Mouse (Mus musculus) CH12.LX (cell line): ENCODE measurements around the gene 1700056E22Rik.

ENCODE experiments used
- CHD1 ChIP-seq: IDR thresholded peaks from 2 replicates; pipeline ENCODE4 v1.6.1; 2012; ENCODE audit warnings: low read depth, low read length, improper control_type of control experiment, inconsistent platforms
- CTCF ChIP-seq, 2 experiments: IDR thresholded peaks in 1 of 2; conservative IDR thresholded peaks in 1 of 2; 2 replicates each; pipeline ENCODE4 v1.5.1; 2011 to 2012; ENCODE audit warnings: low read depth in 2 of 2, low read length in 2 of 2, improper control_type of control experiment in 1 of 2, inconsistent platforms in 1 of 2, mild to moderate bottlenecking in 1 of 2, moderate library complexity in 1 of 2
- ELF1 ChIP-seq: IDR thresholded peaks from 2 replicates; pipeline ENCODE4 v1.6.1; 2014; ENCODE audit warnings: low read depth, mild to moderate bottlenecking, inconsistent platforms, low read length, improper control_type of control experiment
- EP300 ChIP-seq: IDR thresholded peaks from 2 replicates; pipeline ENCODE4 v1.6.1; 2011; ENCODE audit warnings: low read length, improper control_type of control experiment
- GABPA ChIP-seq: IDR thresholded peaks from 2 replicates; pipeline ENCODE4 v1.6.1; 2012; ENCODE audit warnings: low read depth, low read length, improper control_type of control experiment, inconsistent platforms; ENCODE audit not compliant: insufficient replicate concordance
- HCFC1 ChIP-seq: IDR thresholded peaks from 2 replicates; pipeline ENCODE4 v1.6.1; 2012; ENCODE audit warnings: low read depth, mild to moderate bottlenecking, inconsistent platforms, low read length, improper control_type of control experiment
- MAX ChIP-seq: IDR thresholded peaks from 2 replicates; pipeline ENCODE4 v1.6.1; 2011; ENCODE audit warnings: low read length, improper control_type of control experiment
- MAZ ChIP-seq: IDR thresholded peaks from 2 replicates; pipeline ENCODE4 v1.6.1; 2012; ENCODE audit warnings: low read depth, mild to moderate bottlenecking, inconsistent platforms, low read length, improper control_type of control experiment, moderate library complexity
- NELFE ChIP-seq: IDR thresholded peaks from 2 replicates; pipeline ENCODE4 v1.6.1; 2011; ENCODE audit warnings: low read depth, low read length, improper control_type of control experiment
- PAX5 ChIP-seq: IDR thresholded peaks from 2 replicates; pipeline ENCODE4 v1.6.1; 2012; ENCODE audit warnings: low read length, inconsistent platforms, mixed read lengths
- POLR2A ChIP-seq: IDR thresholded peaks from 2 replicates; pipeline ENCODE4 v1.6.1; 2011; ENCODE audit warnings: low read depth, mild to moderate bottlenecking, improper control_type of control experiment, low read length
- ZC3H11A ChIP-seq: IDR thresholded peaks from 2 replicates; pipeline ENCODE4 v1.6.1; 2012; ENCODE audit warnings: low read depth, mild to moderate bottlenecking, inconsistent platforms, low read length, improper control_type of control experiment
- ZKSCAN1 ChIP-seq: IDR thresholded peaks from 2 replicates; pipeline ENCODE4 v1.6.1; 2012; ENCODE audit warnings: low read depth, inconsistent platforms, low read length, improper control_type of control experiment, borderline replicate concordance

GRCm38 (mm10) chr1:184053711-184054110 is 19.6 kb upstream of the 1700056E22Rik start:
- TF ChIP-seq CTCF (conservative IDR thresholded peaks at IDR 0.05 in 1 of 2, IDR thresholded peaks at IDR 0.05 in 1 of 2; ENCODE audit: low read depth in 2 of 2, low read length in 2 of 2) (no peak), ELF1 (no peak), HCFC1 (no peak), GABPA (no peak), ZC3H11A (no peak), NELFE (no peak), ZKSCAN1 (no peak), POLR2A (no peak), MAX (no peak), MAZ (no peak), EP300 (no peak), PAX5 (no peak), CHD1 (no peak)
